Mouse (Mus musculus) bone marrow, adult 2 months (tissue): Measurements from ENCODE around the gene Rasl12. TPM values are rescaled to one million over a fixed set of nuclear protein-coding genes. Genes with fewer than 3 reads are reported as not detected.

Experiments
- H3K27ac ChIP-seq: fragments of 200-500 bp; 2 replicates; pipeline ENCODE4 v1.5.1; 2012; ENCODE audit warnings: low read depth, mild to moderate bottlenecking, control low read depth, inconsistent platforms, low read length; ENCODE audit not compliant: control insufficient read depth, poor library complexity, insufficient read depth
- H3K4me1 ChIP-seq: fragments of 200-500 bp; 2 replicates; pipeline ENCODE4 v1.6.1; 2011; ENCODE audit warnings: low read length; ENCODE audit not compliant: control insufficient read depth, insufficient read depth
- H3K4me3 ChIP-seq: fragments of 200-500 bp; replicated peaks from 2 replicates; pipeline ENCODE3; 2011; ENCODE audit warnings: mild to moderate bottlenecking, low read depth, low read length, control low read depth; ENCODE audit not compliant: control insufficient read depth
- CTCF ChIP-seq: fragments of 200-500 bp; IDR thresholded peaks from 2 replicates; pipeline ENCODE4 v1.5.1; 2011; ENCODE audit warnings: low read length, control low read depth; ENCODE audit not compliant: control insufficient read depth, insufficient read depth
- POLR2A ChIP-seq: fragments of 200-500 bp; IDR thresholded peaks from 2 replicates; pipeline ENCODE4 v1.6.1; 2011; ENCODE audit warnings: low read depth, mild to moderate bottlenecking, control low read depth, low read length, borderline replicate concordance; ENCODE audit not compliant: control insufficient read depth
- WGBS: fragments of 180-500 bp; shearing (Covaris S2); methylation state at CpG from one replicate; pipeline ENCODE4 v1.1.7; 2018; 5-methylcytosine and 5-hydroxymethylcytosine counted together
- polyA plus RNA-seq: library from polyadenylated mRNA; stranded (reverse); fragments of >200 nt; gene quantifications from 2 replicates; pipeline ENCODE4 v1.2.4, GENCODE M21; 2011; ENCODE audit warnings: low replicate concordance; ENCODE audit not compliant: missing spikeins, insufficient read depth, insufficient read length

Gene Rasl12
- polyA plus RNA-seq, 1 experiment: not detected

GRCm38 (mm10) chr9:65404331-65405183, 6.3 kb downstream of the Rasl12 start:
- WGBS: 17% methylated on average over 15 of the region's 15 CpGs
- H3K4me1 ChIP-seq: no peaks in the 10 kb centered on the region; the same call in 1 of the 2 replicates
- H3K4me3 ChIP-seq: no peak overlapping the region
- peak overlapping the region; percentile 14; the same call in 1 of the 2 replicates for H3K27ac ChIP-seq
- TF ChIP-seq CTCF (no peak), POLR2A (no peak)

- Histone ChIP-seq H3K27ac (0 out of 2 replicates have a peak overlapping the region, but pooled peaks have one; percentile 14), H3K4me3 (no peak overlapping the region), H3K4me1 (no peaks in the 10 kb centered on the region; the same call in 1 of the 2 replicates)
- no peak for TF ChIP-seq CTCF
- no peak for TF ChIP-seq POLR2A
- WGBS: 58% methylated on average over 2 of the region's 2 CpGs
Measured at GRCm38 (mm10) chr9:65405184-65405449, 6.8 kb downstream of the Rasl12 start.

GRCm38 (mm10) chr9:65407327-65407726, 9.0 kb downstream of the Rasl12 start:
- Histone ChIP-seq H3K4me3 (no peak overlapping the region), H3K27ac (no peak overlapping the region), H3K4me1 (no peaks in the 10 kb centered on the region; the same call in 1 of the 2 replicates)
- 81% methylated on average over 5 of the region's 5 CpGs for WGBS
- TF ChIP-seq CTCF: no peak
- no peak for TF ChIP-seq POLR2A

GRCm38 (mm10) chr9:65407861-65408260, 9.6 kb downstream of the Rasl12 start:
- Histone ChIP-seq H3K27ac (no peak overlapping the region), H3K4me1 (no peaks in the 10 kb centered on the region; the same call in 1 of the 2 replicates), H3K4me3 (no peak overlapping the region)
- 73% methylated on average over 3 of the region's 3 CpGs for WGBS
- TF ChIP-seq CTCF (no peak), POLR2A (no peak)

GRCm38 (mm10) chr9:65408871-65409295, 10.6 kb downstream of the Rasl12 start:
- Histone ChIP-seq H3K27ac (no peak overlapping the region), H3K4me3 (no peak overlapping the region), H3K4me1 (no peaks in the 10 kb centered on the region; the same call in 1 of the 2 replicates)
- 65% methylated on average over 5 of the region's 5 CpGs for WGBS
- no peak for TF ChIP-seq POLR2A

- 89% methylated on average over 8 of the region's 8 CpGs for WGBS
- Histone ChIP-seq H3K4me3 (no peak overlapping the region), H3K4me1 (no peaks in the 10 kb centered on the region; the same call in 1 of the 2 replicates), H3K27ac (no peak overlapping the region)
- TF ChIP-seq CTCF (no peak), POLR2A (no peak)
Measured at GRCm38 (mm10) chr9:65410378-65410777, 12.1 kb downstream of the Rasl12 start.

GRCm38 (mm10) chr9:65411326-65411725, 13.0 kb downstream of the Rasl12 start:
- Histone ChIP-seq H3K27ac (no peak overlapping the region), H3K4me1 (no peaks in the 10 kb centered on the region; the same call in 1 of the 2 replicates), H3K4me3 (no peak overlapping the region)
- WGBS: 65% methylated on average over 3 of the region's 3 CpGs
- TF ChIP-seq CTCF: no peak
- no peak for TF ChIP-seq POLR2A

GRCm38 (mm10) chr9:65417738-65418137, 19.4 kb downstream of the Rasl12 start:
- TF ChIP-seq POLR2A (no peak), CTCF (no peak)
- WGBS: 80% methylated on average over 3 of the region's 3 CpGs
- no peak overlapping the region for H3K4me3 ChIP-seq
- no peak overlapping the region for H3K27ac ChIP-seq
- no peaks in the 10 kb centered on the region for H3K4me1 ChIP-seq
